Mouse (Mus musculus) induced T-regulatory cell, adult 2 months (primary cell): ENCODE results near the gene Gale.

Source experiments
- DNase-seq: peaks from one replicate; pipeline ENCODE4 v3.0.0-alpha.2; 2012; ENCODE audit warnings: low read depth

The Gale gene

DNA sequence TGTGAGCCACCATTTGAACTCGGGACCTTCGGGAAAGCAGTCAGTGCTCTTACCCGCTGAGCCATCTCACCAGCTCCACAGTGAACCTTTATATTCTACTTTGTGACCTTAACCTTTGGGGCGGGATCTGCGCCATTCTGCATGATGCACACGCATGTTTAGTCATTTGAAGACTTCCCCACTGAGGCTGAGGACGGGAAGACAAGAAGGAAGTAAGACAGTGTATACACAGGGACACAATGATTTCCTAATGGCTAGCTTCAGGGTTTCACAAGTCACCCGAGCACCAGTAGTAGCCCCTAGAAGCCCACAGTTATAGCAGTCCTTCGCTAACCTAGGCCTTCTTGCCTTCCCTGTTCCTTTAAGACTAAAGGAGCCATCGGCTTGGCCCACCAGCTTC lies 17.8 kb upstream of the Gale start:
- peak; percentile 45 for DNase-seq

DNA sequence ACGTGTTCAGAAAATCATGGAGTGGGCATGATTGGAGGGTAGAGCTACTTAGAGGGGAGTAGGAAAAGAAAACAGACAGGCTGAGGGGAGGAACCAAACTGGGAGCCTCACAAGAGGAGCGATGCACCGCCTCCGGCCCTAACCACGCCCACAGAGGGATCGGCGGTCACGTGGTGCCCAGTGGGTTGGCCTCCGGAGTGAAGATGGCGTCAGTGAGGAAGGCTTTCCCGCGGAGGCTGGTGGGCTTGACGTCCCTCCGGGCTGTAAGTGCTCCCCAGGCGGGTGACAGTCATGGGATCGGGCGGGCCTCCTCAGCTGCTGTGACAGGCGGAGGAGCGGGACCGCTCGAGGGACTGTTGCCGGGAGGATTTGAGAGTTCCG lies 17.3 kb upstream of the Gale start, which contains the start of gene Hmgcl:
Gene Hmgcl, plus strand, starts transcription at position 171 of the 381 bp plus-strand sequence.
- peak; percentile 96 for DNase-seq

DNA sequence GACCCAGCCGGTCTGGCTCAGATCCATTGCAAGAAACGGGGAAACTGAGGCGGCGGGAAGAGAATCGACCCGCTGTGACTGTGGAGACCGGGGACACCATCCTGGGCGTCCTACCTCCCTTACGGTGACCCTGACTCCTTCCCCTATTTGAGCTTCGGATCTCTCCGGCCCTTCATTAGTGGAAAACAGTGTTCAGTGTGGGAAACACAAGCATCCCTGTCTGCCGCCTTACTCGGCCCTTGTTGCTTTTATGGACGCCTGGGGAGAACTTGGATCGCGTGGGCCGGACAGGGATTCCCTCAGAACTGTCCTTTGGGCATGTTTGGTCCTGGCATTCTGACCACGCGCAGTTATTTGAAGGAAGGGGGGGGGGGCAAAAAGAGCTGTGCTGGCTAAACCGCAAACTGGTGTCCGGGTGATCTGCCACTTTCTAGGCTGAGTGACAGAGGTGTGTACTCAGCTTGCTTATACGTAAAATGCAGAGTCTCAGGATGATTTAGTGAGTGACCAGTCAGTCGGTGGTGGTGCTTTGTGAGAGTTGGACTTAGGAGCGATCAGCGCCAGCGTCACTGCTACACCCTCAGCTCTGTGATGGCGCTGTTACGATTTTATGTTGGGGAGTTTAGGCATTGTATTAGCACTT lies 16.7 kb upstream of the Gale start:
- DNase-seq, result peak; percentile 53

DNA sequence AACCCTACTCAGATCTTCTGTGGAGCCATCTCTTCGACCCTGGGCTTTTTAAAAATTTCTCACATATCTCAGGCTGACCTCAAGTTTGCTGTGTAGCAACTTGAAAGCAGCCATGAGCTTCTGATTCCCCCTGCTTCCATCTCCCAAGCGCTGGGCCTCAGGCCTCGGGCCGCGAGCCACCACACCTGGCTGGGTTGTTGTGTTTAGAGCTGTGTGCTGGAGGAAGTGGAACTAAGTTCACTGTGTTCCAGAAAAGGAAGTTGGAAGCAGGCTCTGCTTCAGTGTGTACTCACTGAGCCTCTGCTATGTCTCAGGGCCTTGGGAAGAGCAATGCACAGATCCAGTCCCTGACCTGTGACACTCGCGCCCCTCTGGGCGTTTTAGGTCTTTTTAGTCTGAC lies 15.4 kb upstream of the Gale start:
- no peak for DNase-seq

DNA sequence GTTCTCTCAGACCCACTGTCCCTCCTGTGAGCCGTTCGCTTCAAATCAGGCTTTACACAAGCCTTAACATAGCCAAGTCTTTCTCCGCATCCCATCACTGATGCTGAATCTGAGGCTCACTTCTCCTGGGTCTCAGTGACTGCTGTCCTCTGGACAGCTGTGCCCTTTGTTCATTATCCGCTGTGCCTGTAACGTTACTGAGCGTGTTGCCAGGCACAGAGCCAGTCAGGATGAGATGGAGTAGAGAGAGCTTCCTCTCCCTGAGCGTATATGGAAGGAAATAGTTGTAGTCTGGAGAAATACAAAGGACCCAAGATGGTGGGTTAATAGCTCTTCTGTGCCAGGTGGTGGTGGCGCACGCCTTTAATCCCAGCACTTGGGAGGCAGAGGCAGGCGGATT lies 14.1 kb upstream of the Gale start:
- DNase-seq, result no peak

DNA sequence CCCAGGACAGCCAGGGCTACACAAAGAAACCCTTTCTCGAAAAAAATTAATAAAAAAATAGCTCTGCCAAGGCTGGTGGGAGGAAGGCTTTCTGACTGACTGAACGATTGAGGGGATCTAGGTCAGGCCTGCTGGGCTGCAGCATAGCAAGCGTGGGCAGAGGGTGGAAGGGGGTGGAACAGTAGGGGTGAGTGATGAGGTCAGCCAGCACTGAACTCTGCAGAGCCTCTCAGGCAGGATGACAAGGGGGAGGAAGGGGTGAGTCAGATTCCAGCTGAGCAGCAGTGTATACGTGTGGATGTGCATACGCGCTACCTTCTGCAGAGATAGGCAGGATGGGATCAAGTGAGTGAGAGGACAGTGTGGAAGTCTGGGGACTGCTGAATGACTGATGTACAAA lies 13.6 kb upstream of the Gale start:
- DNase-seq, result no peak

DNA sequence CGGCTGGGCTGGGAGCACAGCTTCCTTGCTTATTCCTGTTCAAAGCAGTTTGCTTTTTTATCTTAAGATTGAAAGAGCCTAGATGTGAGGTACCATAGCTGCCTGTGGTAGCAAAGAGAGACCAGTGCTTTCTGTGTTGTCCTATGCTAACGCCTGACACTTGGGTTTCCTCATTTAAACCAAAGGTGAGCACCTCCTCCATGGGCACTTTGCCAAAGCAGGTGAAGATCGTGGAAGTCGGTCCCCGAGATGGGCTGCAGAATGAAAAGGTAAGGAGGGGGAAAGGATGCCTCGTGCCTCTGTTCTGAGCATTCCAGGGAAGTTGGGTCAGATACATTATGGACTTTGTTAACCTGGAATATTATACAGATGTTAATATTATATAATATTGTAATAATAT lies 13.2 kb upstream of the Gale start:
- DNase-seq, result no peak

DNA sequence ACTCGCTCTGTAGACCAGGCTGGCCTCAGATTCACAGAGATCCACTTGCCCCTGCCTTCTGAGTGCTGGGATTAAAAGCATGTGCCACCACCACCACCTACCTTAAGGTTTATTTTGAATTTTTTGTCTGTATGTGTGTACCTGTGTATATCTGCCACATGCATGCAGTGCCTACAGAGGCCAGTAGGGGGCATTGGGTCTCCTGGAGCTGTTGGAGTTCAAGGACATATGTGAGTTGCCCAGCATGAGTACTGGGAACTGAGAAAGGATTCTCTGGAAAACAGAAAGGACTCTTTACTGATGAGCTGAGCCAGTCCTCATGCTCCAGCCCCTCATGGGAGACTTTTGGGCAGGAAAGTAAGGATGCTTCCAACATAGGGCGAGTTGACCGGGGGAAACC lies 12.0 kb upstream of the Gale start:
- peak; percentile 59 for DNase-seq

DNA sequence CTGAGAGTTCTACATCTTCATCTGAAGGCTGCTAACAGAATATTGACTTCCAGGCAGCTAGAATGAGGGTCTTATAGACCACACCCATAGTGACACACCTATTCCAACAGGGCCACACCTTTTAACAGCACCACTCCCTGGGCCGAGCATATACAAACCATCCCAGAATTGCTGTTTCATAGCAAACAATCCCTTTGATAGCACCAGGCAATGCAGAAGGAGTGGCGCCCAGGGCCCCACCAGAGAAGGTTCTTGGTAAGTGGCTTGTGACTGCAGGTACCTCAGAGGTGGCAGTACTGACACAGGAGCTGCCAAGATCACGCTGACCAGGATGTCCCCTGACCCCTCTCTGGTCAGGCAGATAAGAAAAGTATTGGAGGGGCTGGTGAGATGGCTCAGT lies 10.3 kb upstream of the Gale start:
- DNase-seq, result no peak

DNA sequence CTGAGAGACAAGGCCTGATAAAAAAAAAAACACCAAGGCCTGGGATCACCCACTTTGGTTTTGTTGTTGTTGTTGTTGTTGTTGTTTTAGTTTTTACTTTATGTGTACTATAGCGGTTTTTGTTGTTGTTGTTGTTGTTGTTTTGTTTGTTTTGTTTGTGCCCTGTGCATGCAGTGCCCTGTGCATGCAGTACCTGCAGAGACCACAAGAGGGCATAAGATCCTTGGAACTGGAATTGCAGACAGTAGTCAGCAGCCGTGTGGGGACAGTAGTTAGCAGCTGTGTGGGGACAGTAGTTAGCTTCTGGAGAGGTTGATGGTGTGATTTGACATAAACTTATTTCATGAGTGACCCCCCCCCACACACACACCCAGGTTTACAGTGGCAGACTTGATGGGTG lies 9.3 kb upstream of the Gale start:
- peak; percentile 92 for DNase-seq

DNA sequence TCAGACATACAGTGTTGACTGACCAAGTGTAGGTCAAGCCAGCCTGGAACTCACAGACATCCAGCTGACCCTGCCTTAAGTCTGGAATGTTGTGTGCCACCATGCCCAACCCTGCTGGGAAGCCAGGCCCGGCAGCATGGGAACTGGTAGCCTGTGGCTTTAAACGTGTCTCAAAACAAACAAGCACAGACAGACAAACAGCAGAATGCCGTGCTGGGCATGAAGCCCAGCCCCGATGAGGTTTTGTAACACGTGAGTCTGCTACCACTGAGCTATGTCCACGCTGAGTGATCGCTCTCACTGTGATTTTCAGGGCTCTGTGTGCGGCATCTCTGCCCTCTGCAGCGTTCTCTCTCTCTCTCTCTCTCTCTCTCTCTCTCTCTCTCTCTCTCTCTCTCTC lies 7.6 kb upstream of the Gale start:
- DNase-seq, result no peak

DNA sequence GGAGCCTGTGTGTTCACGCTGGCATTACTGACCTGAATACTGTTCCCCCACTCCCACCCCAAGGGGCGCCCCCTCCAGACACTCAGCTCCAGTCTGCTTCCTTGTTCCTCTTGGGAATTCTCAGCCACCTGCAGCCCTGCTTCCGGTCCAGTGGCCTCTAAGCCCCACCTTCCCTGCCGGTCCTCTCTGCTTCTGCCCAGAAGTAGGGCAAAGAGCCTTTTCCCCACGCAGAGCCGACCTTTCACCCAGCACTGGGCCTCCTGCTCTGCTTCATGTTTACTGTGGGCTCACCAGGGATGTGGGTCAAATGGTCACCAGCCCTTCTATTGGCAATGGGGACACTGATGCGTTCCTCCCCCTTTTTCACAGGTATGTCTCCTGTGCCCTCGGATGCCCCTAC lies 5.2 kb upstream of the Gale start:
- DNase-seq, result no peak

DNA sequence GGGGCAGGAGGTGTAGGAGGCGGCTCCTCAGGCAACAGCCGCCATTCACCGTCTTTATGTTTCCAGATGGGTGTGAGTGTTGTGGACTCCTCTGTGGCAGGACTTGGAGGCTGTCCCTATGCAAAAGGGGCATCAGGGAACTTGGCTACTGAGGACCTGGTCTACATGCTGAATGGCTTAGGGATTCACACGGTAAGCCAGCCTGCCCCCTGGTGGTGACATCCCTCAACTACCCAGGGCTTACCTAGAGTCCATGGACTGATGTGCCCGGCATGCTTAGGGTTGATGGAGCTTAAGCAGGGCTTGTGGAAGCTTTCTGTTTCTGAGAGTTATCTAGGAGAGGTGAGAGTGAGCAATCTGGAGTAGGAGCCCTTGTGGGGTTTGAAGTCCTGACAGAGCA lies 2.8 kb upstream of the Gale start:
- DNase-seq, result peak; percentile 93

DNA sequence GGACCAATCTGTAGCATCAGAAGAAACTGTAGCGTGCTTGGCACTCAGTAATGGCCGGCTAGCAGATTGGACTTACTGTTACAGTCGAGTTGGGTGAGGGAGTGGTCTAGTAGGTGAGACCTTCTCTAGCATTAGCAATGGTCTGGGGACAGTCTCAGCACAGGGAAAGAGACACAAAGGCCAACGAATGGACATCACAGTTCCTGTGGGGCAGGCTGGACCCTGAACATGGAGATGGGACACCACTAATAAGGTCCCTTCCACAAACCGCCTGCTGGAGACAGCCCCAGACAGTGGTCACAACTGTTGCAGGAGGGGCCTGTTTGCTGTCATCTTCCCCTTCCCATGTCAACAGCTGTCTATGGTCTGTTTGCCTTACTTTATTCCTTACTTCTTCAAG lies 1.8 kb upstream of the Gale start:
- DNase-seq, result no peak

DNA sequence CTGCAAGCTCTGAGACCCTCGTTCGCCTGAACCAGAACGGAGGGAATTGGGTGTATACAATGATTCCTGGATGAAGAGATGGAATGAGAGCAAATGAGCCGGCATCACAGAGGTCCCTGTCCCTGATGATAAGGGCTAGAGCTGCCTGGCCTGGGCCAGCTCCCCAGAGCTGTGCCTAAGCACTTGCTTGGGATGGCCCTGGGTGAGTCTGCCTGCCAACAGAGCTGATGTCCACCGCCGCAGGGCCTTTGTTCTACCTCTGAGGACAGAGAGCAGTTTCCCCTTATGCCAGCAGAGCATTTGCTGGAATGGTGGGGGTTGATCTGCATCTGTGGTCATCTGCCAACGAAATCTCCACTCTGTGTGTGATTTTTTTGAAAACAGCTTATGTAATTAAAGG lies 1.3 kb upstream of the Gale start:
- no peak for DNase-seq

DNA sequence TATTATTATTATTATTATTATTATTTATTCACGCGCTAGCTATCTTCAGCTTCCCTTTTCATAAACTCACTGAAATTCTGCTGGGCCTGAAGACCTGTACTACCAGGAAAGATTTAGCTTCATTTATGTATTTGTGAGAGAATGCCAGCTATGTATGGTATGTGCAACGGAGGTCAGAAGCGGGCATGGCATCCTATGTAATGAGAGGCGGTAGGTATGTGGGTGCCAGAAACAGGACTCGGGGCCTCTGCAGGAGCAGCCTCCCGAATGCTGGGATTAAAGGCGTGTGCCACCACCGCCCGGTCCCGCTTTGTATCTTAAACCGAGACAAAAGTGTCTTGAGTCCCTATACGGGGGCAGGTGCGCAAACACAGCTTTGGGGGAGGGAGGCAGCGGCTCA lies 581 bp upstream of the Gale start:
- no peak for DNase-seq

DNA sequence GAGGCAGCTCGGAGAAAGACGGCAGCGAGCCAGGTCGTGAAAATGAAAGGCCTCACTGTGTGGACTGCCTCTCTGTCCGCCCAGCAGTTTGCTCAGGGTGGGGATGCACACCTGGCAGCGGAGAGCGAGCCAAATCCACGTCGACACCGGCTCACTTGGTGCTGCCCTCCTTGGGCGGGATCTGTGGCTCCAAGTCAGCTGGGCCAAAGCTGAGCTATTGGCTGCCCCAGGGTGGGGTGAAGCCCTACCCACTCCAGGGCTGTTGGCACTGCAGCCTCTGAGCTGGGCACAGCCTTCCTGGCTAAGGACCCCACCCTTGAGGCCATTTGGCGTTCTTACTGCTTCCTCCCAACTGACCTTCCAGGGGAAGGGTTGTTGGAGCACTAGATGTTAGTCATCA lies 899 bp downstream of the Gale start:
- peak; percentile 65 for DNase-seq

DNA sequence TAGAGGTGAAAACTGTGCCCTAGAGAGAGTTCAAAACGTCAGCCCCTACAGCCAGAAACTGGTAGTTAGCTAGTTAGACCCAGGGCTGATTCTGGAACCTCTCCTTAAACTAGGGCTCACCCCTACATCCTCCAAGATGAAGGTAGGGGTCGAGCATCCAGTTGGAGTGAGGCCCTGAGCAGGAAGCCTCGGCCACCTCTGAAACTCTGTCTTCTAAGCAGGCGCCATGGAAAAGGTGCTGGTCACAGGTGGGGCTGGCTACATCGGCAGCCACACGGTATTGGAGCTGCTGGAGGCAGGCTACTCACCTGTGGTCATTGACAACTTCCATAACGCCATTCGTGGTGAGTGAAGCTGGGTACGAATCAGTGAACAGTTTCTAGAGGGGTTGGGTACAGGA lies 1.6 kb downstream of the Gale start:
- DNase-seq, result no peak

DNA sequence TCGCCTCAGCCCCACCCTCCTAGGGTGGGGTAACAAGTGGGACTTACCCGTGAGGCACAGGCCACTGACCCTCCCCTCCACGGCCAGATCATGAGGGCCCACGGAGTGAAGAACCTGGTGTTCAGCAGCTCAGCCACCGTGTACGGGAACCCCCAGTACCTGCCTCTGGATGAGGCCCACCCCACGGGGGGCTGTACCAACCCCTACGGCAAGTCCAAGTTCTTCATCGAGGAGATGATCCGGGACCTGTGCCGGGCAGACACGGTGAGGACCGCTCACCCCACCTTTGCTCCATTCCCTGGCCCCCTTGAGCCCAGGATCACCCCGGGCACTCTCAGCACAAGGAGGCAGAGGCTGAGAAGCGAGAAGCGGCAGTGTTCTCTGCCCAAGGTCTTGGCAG lies 2.8 kb downstream of the Gale start:
- no peak for DNase-seq

DNA sequence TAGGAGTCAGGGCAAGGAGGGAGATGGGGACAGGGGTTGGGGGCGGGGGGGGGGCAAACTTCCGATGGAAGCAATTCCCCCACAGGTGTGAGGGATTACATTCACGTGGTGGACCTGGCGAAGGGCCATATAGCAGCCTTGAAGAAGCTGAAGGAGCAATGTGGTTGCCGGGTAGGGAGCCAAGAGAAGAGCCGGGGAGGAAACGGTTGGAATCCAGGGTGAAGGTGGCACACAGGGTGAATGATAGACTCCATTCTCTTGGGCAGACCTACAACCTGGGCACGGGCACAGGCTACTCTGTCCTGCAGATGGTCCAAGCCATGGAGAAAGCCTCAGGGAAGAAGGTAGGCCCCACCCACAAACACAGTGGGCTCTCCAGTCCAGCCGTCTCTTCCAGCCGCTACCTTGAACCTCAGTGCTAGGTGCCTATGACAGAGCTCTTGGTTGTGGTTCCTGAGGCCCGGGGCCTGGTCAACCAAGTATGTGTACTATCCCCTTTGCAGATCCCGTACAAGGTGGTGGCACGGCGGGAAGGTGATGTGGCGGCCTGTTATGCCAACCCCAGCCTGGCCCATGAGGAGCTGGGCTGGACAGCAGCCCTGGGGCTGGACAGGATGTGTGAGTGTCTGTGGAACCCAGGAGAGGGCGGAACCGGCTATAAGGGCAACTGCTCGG lies 3.7 kb downstream of the Gale start:
- no peak for DNase-seq

DNA sequence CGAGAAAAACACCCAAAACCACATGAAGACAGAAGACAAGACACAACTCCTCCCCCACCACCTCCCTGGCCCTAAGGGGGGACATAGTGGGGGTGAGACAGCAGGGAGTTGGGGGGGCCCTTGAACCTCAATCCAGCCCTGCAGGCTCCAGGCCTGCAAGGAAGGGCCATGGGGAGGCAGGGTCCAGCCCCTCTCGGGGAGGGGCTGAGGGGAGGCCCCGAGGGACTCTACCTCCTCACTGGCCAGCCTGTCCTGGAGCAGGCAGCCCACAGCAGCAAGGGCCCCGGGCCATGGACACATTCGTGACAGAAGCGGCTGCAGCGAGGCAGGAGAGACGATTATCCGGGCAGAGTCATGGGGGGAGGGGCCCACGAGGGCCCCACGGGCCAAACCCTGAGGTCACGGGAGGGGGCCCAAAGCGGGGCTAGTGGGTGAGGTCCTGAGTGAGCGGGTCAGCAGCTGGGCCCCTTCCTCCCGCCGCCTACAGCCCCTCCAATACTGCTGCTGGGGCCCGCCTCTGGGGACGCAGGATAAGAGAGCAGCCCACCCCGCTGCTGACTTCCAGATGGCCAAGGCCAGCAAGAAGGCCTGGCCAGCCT lies 4.8 kb downstream of the Gale start:
- no peak for DNase-seq

DNA sequence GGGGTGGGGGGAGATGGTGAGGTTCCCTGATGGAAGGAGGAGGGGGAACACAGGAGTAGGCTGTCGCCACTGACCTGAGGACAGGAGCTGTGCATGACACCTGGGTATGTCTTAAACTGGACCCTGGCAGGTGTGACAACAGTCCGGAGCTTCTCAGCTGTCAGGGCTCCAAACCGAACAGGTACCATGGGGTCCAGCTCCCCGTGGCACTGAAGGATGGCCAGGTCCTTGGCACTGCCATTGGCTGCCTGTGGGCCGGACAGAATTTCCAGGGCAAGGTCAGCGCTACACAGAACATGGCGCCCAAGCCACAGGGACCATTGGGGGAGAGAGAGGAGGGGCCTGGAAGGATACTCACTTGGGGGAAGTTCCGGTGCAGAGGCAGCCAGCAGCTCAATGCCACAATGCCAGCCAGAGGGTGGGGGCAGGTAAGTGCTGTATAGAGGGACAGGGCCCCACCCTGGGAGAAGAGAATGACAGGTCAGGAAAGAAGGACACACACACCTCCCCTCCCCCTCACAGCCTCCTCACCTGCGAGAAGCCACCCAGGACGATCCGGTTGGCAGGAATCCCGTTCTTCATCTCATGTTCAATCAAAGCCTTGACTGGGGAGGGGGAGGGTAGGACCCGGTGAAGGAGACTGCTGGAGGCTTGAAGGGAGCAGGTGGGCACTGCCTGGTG lies 5.7 kb downstream of the Gale start:
- no peak for DNase-seq

DNA sequence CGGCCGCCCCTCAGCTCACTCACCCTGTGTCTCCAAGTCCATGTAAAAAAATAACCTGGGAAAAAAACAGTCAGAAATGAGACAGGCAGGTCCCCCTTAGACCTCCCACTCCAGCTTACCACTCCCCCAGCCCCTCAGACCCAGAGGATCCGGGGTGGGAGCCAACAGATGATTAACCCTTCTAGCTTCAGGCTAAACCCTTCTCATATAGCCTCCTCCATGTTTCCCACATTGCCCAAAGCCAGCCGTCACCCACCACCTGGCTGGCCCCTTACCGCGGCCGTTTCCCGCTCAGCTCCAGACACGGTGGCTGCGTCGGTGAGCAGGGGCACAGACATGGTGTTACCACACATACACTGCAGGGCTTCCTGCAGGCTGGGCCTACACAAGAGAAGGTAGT lies 7.1 kb downstream of the Gale start:
- DNase-seq, result no peak
